Mouse (Mus musculus): ENCODE results near the gene Chaf1a. TPM values are rescaled to one million over a fixed set of nuclear protein-coding genes. Genes with fewer than 3 reads are reported as not detected.

Chaf1a gene
- polyA plus RNA-seq, 1 experiment from 2014 or later, result 3.6 TPM

DNA sequence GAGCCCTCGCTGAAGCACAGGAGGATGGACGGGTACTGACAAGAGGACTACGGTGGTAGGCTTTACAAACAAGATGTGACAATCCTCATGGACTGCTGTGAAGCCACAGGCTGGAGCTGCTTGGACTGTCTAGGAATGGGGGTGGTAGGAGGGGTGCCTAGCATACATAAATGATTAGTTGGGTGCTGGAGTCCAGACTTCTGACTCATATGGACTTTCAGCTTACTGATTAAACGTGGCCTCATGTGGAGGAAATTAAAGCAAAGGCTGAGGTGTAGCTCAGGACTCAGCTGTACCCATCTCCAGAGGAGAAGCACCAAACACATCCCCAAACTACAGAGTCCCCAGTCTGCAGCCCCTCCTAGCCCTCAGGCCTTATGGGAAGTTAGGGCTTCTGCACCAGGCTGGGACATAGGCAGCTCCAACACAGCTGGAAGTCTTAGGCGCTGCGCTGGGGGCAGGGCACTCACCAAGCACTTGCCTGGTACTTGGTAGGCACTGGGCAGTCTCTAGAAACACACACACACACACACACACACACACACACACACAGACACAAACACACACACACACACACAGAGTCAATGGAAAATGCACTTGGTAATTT lies 8.0 kb upstream of the Chaf1a start:
- H3K9ac ChIP-seq (ENCODE audit: low read depth, low read length), result no peak overlapping the region
- peaks cover 13% of the 10 kb centered on the region for H3K4me1 ChIP-seq (ENCODE audit: control insufficient read depth, insufficient read depth, low read length)
- no peaks in the 10 kb centered on the region for H3K27me3 ChIP-seq (ENCODE audit: control insufficient read depth, insufficient read depth, low read depth, low read length)
- ATAC-seq, result no peak
- WGBS, result 76% methylated on average over 6 of the region's 6 CpGs
- H3K9me3 ChIP-seq (replicated peaks; ENCODE audit: control insufficient read depth, low read length, poor library complexity, severe bottlenecking), result no peaks in the 10 kb centered on the region
- no peak overlapping the region for H3K4me2 ChIP-seq (ENCODE audit: low read length)
- H3K36me3 ChIP-seq (ENCODE audit: control insufficient read depth, insufficient read depth, low read length), result peaks cover 6% of the 10 kb centered on the region; the same call in 1 of the 2 replicates
- no peak overlapping the region for H3K4me3 ChIP-seq (ENCODE audit: low read depth, low read length)
- H3K27ac ChIP-seq (ENCODE audit: low read length), result no peak overlapping the region

GRCm38 (mm10) chr17:56032831-56033230 lies 7.4 kb upstream of the Chaf1a start:
- H3K4me3 ChIP-seq (ENCODE audit: low read depth, low read length), result no peak overlapping the region
- H3K9ac ChIP-seq (ENCODE audit: low read depth, low read length), result no peak overlapping the region
- no peak for ATAC-seq
- no peak overlapping the region for H3K27ac ChIP-seq (ENCODE audit: low read length)
- H3K9me3 ChIP-seq (replicated peaks; ENCODE audit: control insufficient read depth, low read length, poor library complexity, severe bottlenecking), result no peaks in the 10 kb centered on the region
- WGBS, result 78% methylated on average over 7 of the region's 7 CpGs
- peaks cover 6% of the 10 kb centered on the region; the same call in 1 of the 2 replicates for H3K36me3 ChIP-seq (ENCODE audit: control insufficient read depth, insufficient read depth, low read length)
- H3K4me2 ChIP-seq (ENCODE audit: low read length), result no peak overlapping the region
- peaks cover 13% of the 10 kb centered on the region for H3K4me1 ChIP-seq (ENCODE audit: control insufficient read depth, insufficient read depth, low read length)
- no peaks in the 10 kb centered on the region for H3K27me3 ChIP-seq (ENCODE audit: control insufficient read depth, insufficient read depth, low read depth, low read length)

DNA sequence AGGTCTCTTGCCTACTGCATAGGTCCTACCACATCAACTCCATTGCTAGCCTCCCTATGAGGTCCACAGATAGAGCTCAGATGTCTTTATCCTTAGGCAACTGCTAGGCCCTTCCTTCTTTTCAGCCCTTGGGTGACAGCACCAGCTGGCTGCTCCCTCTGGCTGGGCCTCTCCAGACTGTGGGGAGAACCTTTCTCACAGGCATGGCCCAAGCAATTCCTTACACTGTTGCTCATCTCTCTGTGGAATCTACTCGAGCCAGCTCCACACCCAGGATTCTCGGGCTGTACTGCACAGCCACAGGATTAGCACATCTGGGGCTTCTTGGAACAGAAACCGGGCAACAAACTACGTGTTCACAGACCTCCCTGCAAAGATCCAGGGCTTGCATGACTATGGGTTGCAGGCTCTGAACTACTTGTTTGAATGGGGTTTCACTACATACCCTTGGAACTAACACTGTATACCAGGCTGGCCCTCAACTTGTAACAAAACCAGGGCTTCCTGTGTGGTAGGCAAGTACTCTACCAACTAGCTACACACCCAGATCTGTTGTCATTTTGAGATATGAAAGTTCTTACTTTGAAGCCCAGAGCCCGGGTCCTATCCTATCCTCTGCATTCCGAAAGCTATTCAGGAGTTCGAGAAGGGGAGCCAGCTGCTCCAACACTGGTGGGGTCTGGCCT lies 6.1 kb upstream of the Chaf1a start:
- WGBS, result 92% methylated on average over 7 of the region's 7 CpGs
- H3K9me3 ChIP-seq (replicated peaks; ENCODE audit: control insufficient read depth, low read length, poor library complexity, severe bottlenecking), result no peaks in the 10 kb centered on the region
- H3K36me3 ChIP-seq (ENCODE audit: control insufficient read depth, insufficient read depth, low read length), result peaks cover 6% of the 10 kb centered on the region; the same call in 1 of the 2 replicates
- peaks cover 13% of the 10 kb centered on the region for H3K4me1 ChIP-seq (ENCODE audit: control insufficient read depth, insufficient read depth, low read length)
- no peak overlapping the region for H3K4me2 ChIP-seq (ENCODE audit: low read length)
- no peaks in the 10 kb centered on the region for H3K27me3 ChIP-seq (ENCODE audit: control insufficient read depth, insufficient read depth, low read depth, low read length)
- ATAC-seq, result no peak
- H3K4me3 ChIP-seq (ENCODE audit: low read depth, low read length), result no peak overlapping the region
- no peak overlapping the region for H3K27ac ChIP-seq (ENCODE audit: low read length)
- H3K9ac ChIP-seq (ENCODE audit: low read depth, low read length), result no peak overlapping the region

GRCm38 (mm10) chr17:56034726-56035100 lies 5.5 kb upstream of the Chaf1a start:
- Histone ChIP-seq H3K4me2 (ENCODE audit: low read length) (no peak overlapping the region), H3K27me3 (ENCODE audit: control insufficient read depth, insufficient read depth, low read depth, low read length) (no peaks in the 10 kb centered on the region), H3K9ac (ENCODE audit: low read depth, low read length) (no peak overlapping the region), H3K27ac (ENCODE audit: low read length) (no peak overlapping the region), H3K4me3 (ENCODE audit: low read depth, low read length) (no peak overlapping the region), H3K4me1 (ENCODE audit: control insufficient read depth, insufficient read depth, low read length) (peaks cover 13% of the 10 kb centered on the region), H3K36me3 (ENCODE audit: control insufficient read depth, insufficient read depth, low read length) (peaks cover 6% of the 10 kb centered on the region; the same call in 1 of the 2 replicates), H3K9me3 (replicated peaks; ENCODE audit: control insufficient read depth, low read length, poor library complexity, severe bottlenecking) (no peaks in the 10 kb centered on the region)
- 96% methylated on average over 6 of the region's 6 CpGs for WGBS
- ATAC-seq, result no peak

DNA sequence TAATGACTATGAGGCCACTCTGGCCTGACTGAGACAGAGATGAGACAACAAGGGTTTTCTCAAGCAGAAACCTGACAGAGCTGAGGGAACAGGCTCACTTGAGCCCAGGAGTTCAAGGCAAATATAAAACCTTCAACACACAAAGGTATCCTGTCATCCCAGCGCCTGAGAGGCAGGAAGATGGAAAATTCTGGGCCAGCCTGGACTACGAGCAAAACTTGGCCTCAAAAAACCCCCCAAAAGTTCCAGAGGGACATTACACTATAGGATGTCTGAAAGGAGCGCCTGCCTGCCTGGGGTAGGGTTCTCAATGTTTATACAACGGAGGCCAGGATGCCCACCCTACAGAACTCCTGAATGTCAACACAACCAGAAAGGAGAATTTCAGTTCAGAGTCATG lies 5.0 kb upstream of the Chaf1a start:
- Histone ChIP-seq H3K9me3 (replicated peaks; ENCODE audit: control insufficient read depth, low read length, poor library complexity, severe bottlenecking) (no peaks in the 10 kb centered on the region), H3K27ac (ENCODE audit: low read length) (no peak overlapping the region), H3K4me1 (ENCODE audit: control insufficient read depth, insufficient read depth, low read length) (peaks cover 13% of the 10 kb centered on the region), H3K4me2 (ENCODE audit: low read length) (peak overlapping the region; percentile 70), H3K36me3 (ENCODE audit: control insufficient read depth, insufficient read depth, low read length) (peaks cover 6% of the 10 kb centered on the region; the same call in 1 of the 2 replicates), H3K4me3 (ENCODE audit: low read depth, low read length) (peak overlapping the region; percentile 87), H3K9ac (ENCODE audit: low read depth, low read length) (peak overlapping the region; percentile 92; the same call in 1 of the 2 replicates), H3K27me3 (ENCODE audit: control insufficient read depth, insufficient read depth, low read depth, low read length) (no peaks in the 10 kb centered on the region)
- 86% methylated on average over 4 of the region's 4 CpGs for WGBS
- no peak for ATAC-seq

GRCm38 (mm10) chr17:56036176-56036900 lies 3.9 kb upstream of the Chaf1a start, which contains the start of gene Sh3gl1:
Sh3gl1 (minus strand) TSS chr17:56036635.
- peak within 1 kb of the TSS; percentile 70 for H3K4me2 ChIP-seq (ENCODE audit: low read length)
- H3K27ac ChIP-seq (ENCODE audit: low read length), result peak within 1 kb of the TSS; percentile 92
- H3K4me1 ChIP-seq (ENCODE audit: control insufficient read depth, insufficient read depth, low read length), result peaks cover 18% of the 10 kb centered on the region
- H3K36me3 ChIP-seq (ENCODE audit: control insufficient read depth, insufficient read depth, low read length), result peaks cover 6% of the 10 kb centered on the region; the same call in 1 of the 2 replicates
- ATAC-seq, result peak; percentile 91
- peak within 1 kb of the TSS; percentile 87 for H3K4me3 ChIP-seq (ENCODE audit: low read depth, low read length)
- H3K9ac ChIP-seq (ENCODE audit: low read depth, low read length), result peak within 1 kb of the TSS; percentile 92
- H3K9me3 ChIP-seq (replicated peaks; ENCODE audit: control insufficient read depth, low read length, poor library complexity, severe bottlenecking), result no peaks in the 10 kb centered on the region
- under 1% methylated on average over 74 of the region's 74 CpGs for WGBS
- H3K27me3 ChIP-seq (ENCODE audit: control insufficient read depth, insufficient read depth, low read depth, low read length), result no peaks in the 10 kb centered on the region

- 37% methylated on average over 13 of the region's 13 CpGs for WGBS
- Histone ChIP-seq H3K4me2 (ENCODE audit: low read length) (peak overlapping the region; percentile 48), H3K4me3 (ENCODE audit: low read depth, low read length) (peak overlapping the region; percentile 87), H3K9me3 (replicated peaks; ENCODE audit: control insufficient read depth, low read length, poor library complexity, severe bottlenecking) (no peaks in the 10 kb centered on the region), H3K4me1 (ENCODE audit: control insufficient read depth, insufficient read depth, low read length) (peaks cover 18% of the 10 kb centered on the region), H3K27ac (ENCODE audit: low read length) (0 out of 2 replicates have a peak overlapping the region, but pooled peaks have one; percentile 1), H3K9ac (ENCODE audit: low read depth, low read length) (peak overlapping the region; percentile 48; the same call in 1 of the 2 replicates), H3K27me3 (ENCODE audit: control insufficient read depth, insufficient read depth, low read depth, low read length) (no peaks in the 10 kb centered on the region), H3K36me3 (ENCODE audit: control insufficient read depth, insufficient read depth, low read length) (peaks cover 6% of the 10 kb centered on the region; the same call in 1 of the 2 replicates)
- ATAC-seq, result peak; percentile 61
Measured at GRCm38 (mm10) chr17:56036901-56037287, 3.3 kb upstream of the Chaf1a start.

- 89% methylated on average over 8 of the region's 8 CpGs for WGBS
- Histone ChIP-seq H3K4me3 (ENCODE audit: low read depth, low read length) (no peak overlapping the region), H3K9ac (ENCODE audit: low read depth, low read length) (no peak overlapping the region), H3K4me2 (ENCODE audit: low read length) (no peak overlapping the region), H3K27me3 (ENCODE audit: control insufficient read depth, insufficient read depth, low read depth, low read length) (no peaks in the 10 kb centered on the region), H3K4me1 (ENCODE audit: control insufficient read depth, insufficient read depth, low read length) (peaks cover 18% of the 10 kb centered on the region), H3K9me3 (replicated peaks; ENCODE audit: control insufficient read depth, low read length, poor library complexity, severe bottlenecking) (no peaks in the 10 kb centered on the region), H3K36me3 (ENCODE audit: control insufficient read depth, insufficient read depth, low read length) (peaks cover 3% of the 10 kb centered on the region; the same call in 1 of the 2 replicates), H3K27ac (ENCODE audit: low read length) (no peak overlapping the region)
- no peak for ATAC-seq
Measured at GRCm38 (mm10) chr17:56038583-56039261, 1.5 kb upstream of the Chaf1a start.
